Mouse (Mus musculus) kidney, embryonic 14.5 days (tissue): ENCODE data around the gene Wdr18. TPM values are rescaled to one million over a fixed set of nuclear protein-coding genes. Genes with fewer than 3 reads are reported as not detected.
A peak's percentile ranks its signal among the peaks of the same experiment; 100 is the strongest.

Source experiments
- ATAC-seq: fragments of 200-750 bp; cut with Nextera tagmentation; 2 replicates; pipeline ENCODE4 v1.8.0; 2017; ENCODE audit warnings: moderate number of reproducible peaks, mild to moderate bottlenecking, moderate TSS enrichment, moderate library complexity; ENCODE audit not compliant: low FRiP score, low TSS enrichment
- H3K27ac ChIP-seq: fragments of 300-500 bp; sonication (generic); 2 replicates; pipeline ENCODE4 v1.5.1; 2014; ENCODE audit warnings: low read depth, mild to moderate bottlenecking, low read length, moderate library complexity, mixed read lengths
- H3K27me3 ChIP-seq: fragments of 300-500 bp; sonication (generic); 2 replicates; pipeline ENCODE4 v1.6.1; 2014; ENCODE audit warnings: mild to moderate bottlenecking, low read length; ENCODE audit not compliant: control insufficient read depth, insufficient read depth
- H3K36me3 ChIP-seq: fragments of 300-500 bp; sonication (generic); 2 replicates; pipeline ENCODE4 v1.6.1; 2014; ENCODE audit warnings: low read length, mixed read lengths; ENCODE audit not compliant: control insufficient read depth, insufficient read depth
- H3K4me1 ChIP-seq: fragments of 300-500 bp; sonication (generic); 2 replicates; pipeline ENCODE4 v1.6.1; 2014; ENCODE audit warnings: low read length, mixed read lengths; ENCODE audit not compliant: control insufficient read depth, insufficient read depth
- H3K4me2 ChIP-seq: fragments of 300-500 bp; sonication (generic); replicated peaks from 2 replicates; pipeline ENCODE4 v1.6.1; 2014; ENCODE audit warnings: low read depth, mild to moderate bottlenecking, low read length
- H3K4me3 ChIP-seq: fragments of 300-500 bp; sonication (generic); 2 replicates; pipeline ENCODE4 v1.5.1; 2014; ENCODE audit warnings: mild to moderate bottlenecking, low read length
- H3K9ac ChIP-seq: fragments of 300-500 bp; sonication (generic); 2 replicates; pipeline ENCODE4 v1.6.1; 2014; ENCODE audit warnings: low read depth, mild to moderate bottlenecking, low read length, moderate library complexity
- H3K9me3 ChIP-seq: fragments of 300-500 bp; sonication (generic); 2 replicates; pipeline ENCODE4 v1.6.1; 2016; ENCODE audit warnings: low read length; ENCODE audit not compliant: control insufficient read depth
- WGBS: fragments of 180-500 bp; shearing (Covaris S2); extraction: QIAGEN DNeasy Blood & Tissue Kit; methylation state at CpG from one replicate; pipeline ENCODE4 v1.1.7; 2014; 5-methylcytosine and 5-hydroxymethylcytosine counted together
- polyA plus RNA-seq: library from polyadenylated mRNA; unstranded; fragments of >200 nt; fragmentation: Nextera tagmentation; extraction: Ambion mirVana; gene quantifications from 2 replicates; pipeline ENCODE4 v1.2.1, GENCODE M21; 2014

Gene Wdr18
- polyA plus RNA-seq, 1 experiment from 2014 or later = 132 TPM

DNA sequence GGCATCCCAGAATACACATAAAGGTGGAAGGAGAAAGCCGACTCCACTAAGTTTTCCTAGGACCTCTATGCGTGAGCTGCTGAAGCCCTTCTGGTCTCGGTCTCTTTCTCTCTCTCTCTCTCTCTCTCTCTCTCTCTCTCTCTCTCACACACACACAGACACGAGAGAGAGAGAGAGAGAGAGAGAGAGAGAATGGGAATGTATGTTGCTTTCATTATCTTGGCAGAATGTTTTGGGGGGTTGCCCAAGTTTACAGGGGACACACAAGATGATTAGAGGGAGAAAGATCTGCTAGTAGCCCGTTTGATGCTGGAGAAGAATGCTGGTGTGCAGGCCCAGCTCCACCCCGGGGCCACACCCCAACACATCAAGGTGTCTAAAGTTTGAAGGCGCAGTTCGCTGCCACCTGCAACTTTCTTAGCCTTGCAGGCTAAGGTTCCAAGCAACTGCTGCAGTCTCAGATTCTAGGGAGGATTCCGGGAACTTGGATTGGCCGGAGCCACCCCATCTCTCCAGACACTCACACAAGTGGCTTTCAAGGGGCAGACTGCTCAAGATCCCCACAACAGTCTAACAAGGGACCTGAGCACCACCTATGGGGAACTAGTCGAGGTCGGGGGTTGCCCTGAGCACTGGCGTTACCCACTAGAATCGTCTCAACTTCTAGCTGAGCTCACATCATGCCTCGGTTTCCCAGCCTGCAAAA is 34.0 kb upstream of the Wdr18 start:
- Histone ChIP-seq H3K4me1 (peaks cover 32% of the 10 kb centered on the region), H3K9ac (peak overlapping the region; percentile 83), H3K4me2 (peak overlapping the region; percentile 88), H3K9me3 (no peaks in the 10 kb centered on the region), H3K27ac (peak overlapping the region; percentile 97; the same call in 1 of the 2 replicates), H3K27me3 (peaks cover 23% of the 10 kb centered on the region), H3K36me3 (peaks cover 4% of the 10 kb centered on the region), H3K4me3 (peak overlapping the region; percentile 74)
- 9% methylated on average over 15 of the region's 15 CpGs for WGBS
- peak; percentile 2; the same call in 1 of the 2 replicates for ATAC-seq

DNA sequence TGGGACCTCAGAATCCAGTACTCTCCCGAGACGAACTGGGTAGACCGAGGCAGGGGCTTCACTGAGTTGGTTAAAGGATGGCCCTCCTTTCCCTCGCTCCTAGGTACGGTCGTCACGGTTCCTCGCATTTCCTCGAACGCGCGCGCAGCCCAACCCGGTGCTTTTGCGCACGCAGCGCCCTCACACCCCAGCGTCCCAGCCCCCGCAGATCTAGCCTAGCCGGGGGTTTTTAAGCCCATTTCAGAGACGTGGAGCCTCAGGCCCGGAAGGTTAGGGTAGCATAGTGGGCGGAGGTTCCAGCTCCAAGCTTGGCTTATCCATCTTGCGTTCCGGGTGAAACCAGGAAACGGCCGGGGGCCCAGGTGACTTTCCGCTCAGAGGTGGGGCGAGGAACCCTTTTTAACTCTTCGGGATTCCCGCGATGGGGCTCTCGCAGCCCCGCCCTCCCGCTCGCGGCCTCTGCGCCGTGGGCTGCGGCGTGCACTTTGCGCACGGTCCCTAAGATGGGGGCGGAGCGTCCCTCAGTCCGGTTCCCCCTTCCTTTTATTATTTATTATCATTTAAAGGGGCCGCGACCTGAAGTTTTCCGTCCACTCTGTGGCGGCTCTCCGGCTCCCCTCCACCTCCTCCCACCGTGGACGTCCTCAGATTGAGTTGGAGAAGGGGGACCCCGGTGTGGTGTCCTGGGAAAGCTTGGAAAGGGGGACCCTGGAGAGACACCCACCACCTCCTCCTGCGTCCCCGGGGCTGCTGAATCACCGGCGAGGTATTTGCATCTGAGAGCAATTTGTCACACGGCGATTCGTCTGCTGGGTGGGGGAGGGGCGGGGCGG is 33.2 kb upstream of the Wdr18 start, which contains the start of gene Arid3a:
Gene Arid3a (plus strand): TSS at position 553 of the 833 bp plus-strand sequence.
- under 1% methylated on average over 63 of the region's 63 CpGs for WGBS
- peak; percentile 70 for ATAC-seq
- Histone ChIP-seq H3K36me3 (peaks cover 11% of the 10 kb centered on the region), H3K27ac (peak within 1 kb of the TSS; percentile 97), H3K4me2 (peak within 1 kb of the TSS; percentile 88), H3K9ac (peak within 1 kb of the TSS; percentile 83), H3K27me3 (peaks cover 15% of the 10 kb centered on the region), H3K4me3 (peak within 1 kb of the TSS; percentile 74), H3K4me1 (peaks cover 28% of the 10 kb centered on the region), H3K9me3 (no peaks in the 10 kb centered on the region)

DNA sequence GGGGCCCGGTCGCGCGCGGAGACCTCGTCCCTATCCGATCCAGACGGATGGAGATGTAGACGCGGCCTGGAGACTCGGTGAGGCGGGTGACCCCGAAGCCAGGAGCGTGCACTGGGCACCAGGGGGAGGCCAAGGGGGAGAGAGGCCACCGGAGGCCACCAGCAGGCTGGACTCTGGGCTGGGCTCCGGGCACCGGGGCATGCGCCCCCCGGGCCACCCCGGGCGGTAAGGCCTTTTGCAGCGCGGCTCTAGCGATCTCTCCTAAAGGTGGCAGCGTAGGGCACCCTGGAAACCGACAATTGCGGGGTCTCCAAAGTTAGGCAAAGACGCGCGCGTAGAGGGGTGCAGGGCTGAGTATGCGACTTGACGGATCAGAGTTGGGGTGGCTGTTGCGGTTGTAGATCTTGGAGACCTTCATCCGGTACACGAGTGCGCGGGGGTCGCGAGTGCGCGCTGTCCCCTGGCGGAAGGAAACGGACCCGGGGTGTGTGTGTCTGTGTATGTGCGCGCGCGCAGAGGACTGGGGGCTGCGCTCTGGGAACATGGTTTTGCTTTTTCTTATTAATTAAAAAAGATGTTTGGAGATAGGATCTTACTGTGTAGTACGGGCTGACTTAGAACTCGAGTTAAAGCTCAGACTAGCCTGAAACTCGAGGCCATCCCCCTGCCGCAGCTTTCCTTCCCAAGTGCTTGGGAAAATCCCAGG is 32.5 kb upstream of the Wdr18 start:
- Histone ChIP-seq H3K4me3 (peak overlapping the region; percentile 74), H3K9ac (peak overlapping the region; percentile 83), H3K4me2 (peak overlapping the region; percentile 88), H3K27me3 (peaks cover 8% of the 10 kb centered on the region), H3K9me3 (no peaks in the 10 kb centered on the region), H3K27ac (peak overlapping the region; percentile 97), H3K36me3 (peaks cover 19% of the 10 kb centered on the region), H3K4me1 (peaks cover 33% of the 10 kb centered on the region)
- ATAC-seq = peak; percentile 47
- under 1% methylated on average over 52 of the region's 54 CpGs for WGBS

DNA sequence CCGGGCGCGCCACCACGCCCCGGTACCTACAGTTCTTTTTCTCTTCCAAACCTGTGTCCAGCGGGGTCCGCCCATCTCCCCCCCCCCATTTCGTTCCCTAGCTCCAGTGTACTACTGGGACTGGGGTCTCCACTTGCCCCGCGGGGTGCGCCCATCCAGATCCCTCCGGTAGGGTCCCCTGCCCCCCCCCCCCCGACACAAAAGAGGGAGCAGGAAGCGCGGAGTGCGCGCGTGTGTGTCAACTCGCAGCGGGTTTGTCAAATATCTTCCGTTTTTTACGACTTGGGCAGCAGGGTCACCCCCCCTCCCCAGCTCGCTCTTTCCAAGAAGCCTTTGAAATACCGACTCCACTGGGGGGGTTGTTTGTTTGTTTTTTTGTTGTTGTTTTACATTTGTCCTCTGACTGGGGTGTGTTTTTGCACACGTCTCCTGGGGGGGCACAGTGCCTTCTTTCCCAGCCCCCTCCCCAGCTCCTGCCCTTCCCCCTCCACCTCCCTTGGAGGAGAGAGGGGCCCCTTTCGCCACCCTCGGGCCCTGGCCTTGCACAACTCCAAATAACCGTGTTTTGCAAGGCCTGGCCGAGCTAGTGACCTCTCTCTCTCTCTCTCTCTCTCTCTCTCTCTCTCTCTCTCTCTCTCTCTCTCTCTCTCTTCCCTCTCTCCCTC is 31.8 kb upstream of the Wdr18 start:
- H3K9ac ChIP-seq = peak overlapping the region; percentile 83
- H3K36me3 ChIP-seq = peaks cover 19% of the 10 kb centered on the region
- peak overlapping the region; percentile 74 for H3K4me3 ChIP-seq
- peak overlapping the region; percentile 88 for H3K4me2 ChIP-seq
- ATAC-seq = 0 out of 2 replicates have a peak, but pooled peaks have one; percentile 3
- no peaks in the 10 kb centered on the region for H3K9me3 ChIP-seq
- peaks cover 2% of the 10 kb centered on the region; the same call in 1 of the 2 replicates for H3K27me3 ChIP-seq
- WGBS = under 1% methylated on average over 29 of the region's 29 CpGs
- H3K4me1 ChIP-seq = peaks cover 40% of the 10 kb centered on the region
- peak overlapping the region; percentile 97 for H3K27ac ChIP-seq

DNA sequence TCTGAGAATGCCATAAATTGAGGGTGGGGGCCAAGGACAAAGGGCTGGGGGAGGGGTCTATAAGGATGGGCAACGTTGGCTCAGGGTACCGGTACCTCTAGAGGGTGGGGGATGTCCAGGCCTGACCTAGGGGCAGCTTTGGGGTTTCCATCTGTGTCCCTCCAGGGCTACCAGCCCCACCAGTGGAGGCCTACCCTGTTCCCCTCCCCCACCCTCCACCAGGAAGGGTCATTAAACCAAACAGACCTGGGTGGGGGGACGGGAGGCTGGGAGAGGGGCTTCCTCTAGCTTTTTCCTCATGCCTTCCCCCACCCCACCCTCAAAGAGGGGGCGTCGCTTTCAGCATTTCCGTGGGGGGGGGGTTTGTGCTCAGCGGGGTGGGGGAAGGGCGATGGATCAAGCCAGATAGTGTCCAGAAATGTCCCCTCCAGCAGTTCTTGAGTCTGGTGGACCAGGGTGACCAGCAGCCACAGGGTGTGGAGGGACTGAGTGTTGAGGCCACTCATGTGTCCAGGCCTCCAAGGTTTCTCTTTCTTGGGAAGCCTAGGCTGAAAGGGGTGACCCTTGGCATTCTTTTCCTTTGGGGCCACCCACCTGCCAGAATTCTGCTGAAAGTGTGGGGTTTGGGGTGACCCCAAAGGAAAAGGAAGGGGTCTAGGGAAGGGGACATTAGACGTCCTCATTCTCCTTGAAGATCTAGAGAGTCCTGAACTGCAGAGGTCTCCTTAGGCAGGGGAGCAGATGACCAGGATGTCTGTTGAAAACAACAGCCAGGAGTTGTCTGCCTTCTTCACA is 30.8 kb upstream of the Wdr18 start:
- peaks cover 50% of the 10 kb centered on the region for H3K4me1 ChIP-seq
- H3K27ac ChIP-seq = peak overlapping the region; percentile 97
- peak overlapping the region; percentile 74 for H3K4me3 ChIP-seq
- no peak for ATAC-seq
- peaks cover 25% of the 10 kb centered on the region for H3K36me3 ChIP-seq
- no peaks in the 10 kb centered on the region for H3K9me3 ChIP-seq
- H3K4me2 ChIP-seq = peak overlapping the region; percentile 88
- 12% methylated on average over 8 of the region's 9 CpGs for WGBS
- H3K27me3 ChIP-seq = no peaks in the 10 kb centered on the region
- peak overlapping the region; percentile 83 for H3K9ac ChIP-seq

DNA sequence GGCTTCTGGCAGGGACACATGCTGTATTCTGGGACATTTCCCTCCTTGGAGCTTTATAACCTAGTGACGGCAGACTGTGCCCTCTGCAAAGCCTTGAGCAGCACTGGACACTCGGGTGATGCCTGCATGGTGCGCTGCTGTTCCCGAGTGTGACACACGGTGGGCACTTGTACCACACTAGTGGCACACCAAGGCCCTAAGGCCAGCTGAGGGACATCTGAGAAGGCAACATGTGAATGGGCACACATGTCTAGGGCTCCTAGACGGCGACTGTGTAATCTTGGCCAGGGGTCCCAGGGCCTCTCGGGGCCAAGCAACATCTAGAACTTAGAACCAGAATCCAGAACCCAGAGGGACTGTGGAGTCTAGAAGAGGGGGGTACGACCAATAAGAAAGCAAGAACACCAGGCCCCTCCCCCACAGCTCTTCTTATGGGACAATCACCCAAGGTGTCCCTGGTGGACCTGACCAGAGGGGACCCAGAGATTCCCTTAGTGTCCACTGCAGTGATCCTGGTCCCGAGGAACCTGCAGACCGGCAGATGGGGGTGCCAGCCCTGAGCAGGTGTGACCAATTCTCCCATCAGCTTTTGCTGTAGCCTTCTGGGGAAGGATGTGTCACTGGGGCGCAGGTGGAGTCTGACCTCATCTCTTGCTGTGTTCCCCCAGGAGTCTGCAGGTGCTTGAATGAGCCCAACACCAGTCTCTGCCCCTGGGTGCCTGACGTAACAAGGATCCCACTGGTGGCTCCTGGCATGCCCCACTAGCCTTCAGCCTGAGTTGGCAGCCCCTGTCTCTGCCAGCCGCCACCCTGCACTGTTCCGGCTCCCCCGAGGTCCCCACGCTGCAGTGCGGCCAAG is 29.8 kb upstream of the Wdr18 start:
- Histone ChIP-seq H3K4me2 (no peak overlapping the region), H3K9ac (no peak overlapping the region), H3K4me1 (peaks cover 60% of the 10 kb centered on the region)

DNA sequence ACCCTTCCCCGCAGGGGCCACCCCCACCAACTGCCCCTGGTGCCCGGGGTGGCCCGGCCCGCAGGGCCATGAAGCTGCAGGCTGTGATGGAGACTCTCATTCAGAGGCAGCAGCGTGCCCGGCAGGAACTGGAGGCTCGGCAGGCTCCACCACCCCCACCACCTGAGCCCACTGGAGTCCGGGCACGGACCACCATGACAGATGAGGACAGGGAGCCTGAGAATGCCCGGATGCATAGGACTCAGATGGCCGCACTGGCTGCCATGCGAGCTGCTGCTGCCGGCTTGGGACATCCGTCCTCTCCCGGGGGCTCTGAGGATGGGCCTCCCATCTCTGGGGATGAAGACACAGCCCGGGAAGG is 29.1 kb upstream of the Wdr18 start:
- WGBS = 91% methylated on average over 16 of the region's 16 CpGs
- peaks cover 31% of the 10 kb centered on the region for H3K36me3 ChIP-seq
- no peaks in the 10 kb centered on the region for H3K9me3 ChIP-seq
- no peak overlapping the region for H3K9ac ChIP-seq
- ATAC-seq = no peak
- peaks cover 60% of the 10 kb centered on the region for H3K4me1 ChIP-seq
- H3K4me2 ChIP-seq = no peak overlapping the region
- no peak overlapping the region for H3K27ac ChIP-seq
- no peak overlapping the region for H3K4me3 ChIP-seq
- H3K27me3 ChIP-seq = no peaks in the 10 kb centered on the region

More for the DNA sequence above, 29.8 kb upstream of the Wdr18 start:
- no peak for ATAC-seq
- Histone ChIP-seq H3K4me3 (0 out of 2 replicates have a peak overlapping the region, but pooled peaks have one; percentile 74), H3K36me3 (peaks cover 31% of the 10 kb centered on the region), H3K27ac (no peak overlapping the region), H3K9me3 (no peaks in the 10 kb centered on the region), H3K27me3 (no peaks in the 10 kb centered on the region)
- WGBS = 86% methylated on average over 18 of the region's 18 CpGs
